Mouse (Mus musculus): Measurements from ENCODE around the gene Mtmr12. TPM values are rescaled to one million over a fixed set of nuclear protein-coding genes. Genes with fewer than 3 reads are reported as not detected.
A peak's percentile ranks its signal among the peaks of the same experiment; 100 is the strongest.

Mtmr12 gene
- total and polyA plus RNA-seq, 3 experiments: 7.4 to 9.2 (median 8.8) TPM

- H3K27me3 ChIP-seq (ENCODE audit: control insufficient read depth, insufficient read depth, low read length): no peaks in the 10 kb centered on the region
- 0 out of 2 replicates have a peak, but pooled peaks cover 1% of the 10 kb centered on the region for H3K4me1 ChIP-seq (ENCODE audit: control insufficient read depth, insufficient read depth, low read length)
- peaks cover 1% of the 10 kb centered on the region; the same call in 1 of the 2 replicates for H3K36me3 ChIP-seq (ENCODE audit: control insufficient read depth, insufficient read depth, low read length)
- H3K4me3 ChIP-seq: no peak overlapping the region
- TF ChIP-seq POLR2A (IDR thresholded peaks at IDR 0.05; ENCODE audit: insufficient read depth, low read depth, low read length) (no peak), CTCF (IDR thresholded peaks at IDR 0.05) (no peak), EP300 (IDR thresholded peaks at IDR 0.05; ENCODE audit: insufficient read depth, low read depth, low read length) (no peak)
- no peak overlapping the region for H3K27ac ChIP-seq
- intact Hi-C loops (cut with DNase I): no loop called here
- H3K9ac ChIP-seq (ENCODE audit: low read depth, low read length): no peak overlapping the region
- WGBS: 59% methylated on average over 8 of the region's 8 CpGs
- no peak for DNase-seq
- H3K79me2 ChIP-seq (replicated peaks; ENCODE audit: control insufficient read depth, insufficient read depth, low read length): peaks cover 5% of the 10 kb centered on the region
These were observed 113.6 kb downstream of the Mtmr12 start for GRCm38 (mm10) chr15:12318451-12318850.

- no peak for DNase-seq
- TF ChIP-seq EP300 (IDR thresholded peaks at IDR 0.05; ENCODE audit: insufficient read depth, low read depth, low read length) (no peak), POLR2A (IDR thresholded peaks at IDR 0.05; ENCODE audit: insufficient read depth, low read depth, low read length) (no peak), CTCF (IDR thresholded peaks at IDR 0.05) (no peak)
- Histone ChIP-seq H3K4me1 (ENCODE audit: control insufficient read depth, insufficient read depth, low read length) (peaks cover 6% of the 10 kb centered on the region), H3K27me3 (ENCODE audit: control insufficient read depth, insufficient read depth, low read length) (no peaks in the 10 kb centered on the region), H3K4me3 (no peak overlapping the region), H3K36me3 (ENCODE audit: control insufficient read depth, insufficient read depth, low read length) (peaks cover 7% of the 10 kb centered on the region), H3K27ac (no peak overlapping the region), H3K9ac (ENCODE audit: low read depth, low read length) (no peak overlapping the region), H3K79me2 (replicated peaks; ENCODE audit: control insufficient read depth, insufficient read depth, low read length) (peaks cover 5% of the 10 kb centered on the region)
- WGBS: 58% methylated on average over 5 of the region's 5 CpGs
- intact Hi-C loops (cut with DNase I): loop anchor here (5.0 kb wide), 1 partner anchor 123 kb away; no protein-coding TSS in a partner anchor
These were observed 115.1 kb downstream of the Mtmr12 start for GRCm38 (mm10) chr15:12319889-12320288.

- intact Hi-C loops (cut with DNase I): loop anchor here (5.0 kb wide), 1 partner anchor 123 kb away; no protein-coding TSS in a partner anchor
- WGBS: 5% methylated on average over 22 of the region's 22 CpGs
- H3K36me3 ChIP-seq (ENCODE audit: control insufficient read depth, insufficient read depth, low read length): peaks cover 8% of the 10 kb centered on the region
- H3K27ac ChIP-seq: peak overlapping the region; percentile 99
- TF ChIP-seq EP300 (IDR thresholded peaks at IDR 0.05; ENCODE audit: insufficient read depth, low read depth, low read length) (no peak), POLR2A (IDR thresholded peaks at IDR 0.05; ENCODE audit: insufficient read depth, low read depth, low read length) (no peak), CTCF (IDR thresholded peaks at IDR 0.05) (no peak)
- DNase-seq: no peak
- peak overlapping the region; percentile 72 for H3K9ac ChIP-seq (ENCODE audit: low read depth, low read length)
- H3K79me2 ChIP-seq (replicated peaks; ENCODE audit: control insufficient read depth, insufficient read depth, low read length): peaks cover 5% of the 10 kb centered on the region
- no peaks in the 10 kb centered on the region for H3K27me3 ChIP-seq (ENCODE audit: control insufficient read depth, insufficient read depth, low read length)
- peaks cover 6% of the 10 kb centered on the region for H3K4me1 ChIP-seq (ENCODE audit: control insufficient read depth, insufficient read depth, low read length)
- H3K4me3 ChIP-seq: peak overlapping the region; percentile 96
These were observed 115.7 kb downstream of the Mtmr12 start for GRCm38 (mm10) chr15:12320441-12321090.

- Histone ChIP-seq H3K27me3 (ENCODE audit: control insufficient read depth, insufficient read depth, low read length) (no peaks in the 10 kb centered on the region), H3K4me3 (peak within 1 kb of the TSS; percentile 96), H3K79me2 (replicated peaks; ENCODE audit: control insufficient read depth, insufficient read depth, low read length) (peaks cover 10% of the 10 kb centered on the region), H3K27ac (peak within 1 kb of the TSS; percentile 99), H3K36me3 (ENCODE audit: control insufficient read depth, insufficient read depth, low read length) (peaks cover 14% of the 10 kb centered on the region), H3K9ac (ENCODE audit: low read depth, low read length) (peak within 1 kb of the TSS; percentile 100), H3K4me1 (ENCODE audit: control insufficient read depth, insufficient read depth, low read length) (peaks cover 10% of the 10 kb centered on the region)
- TF ChIP-seq POLR2A (IDR thresholded peaks at IDR 0.05; ENCODE audit: insufficient read depth, low read depth, low read length) (peak; percentile 81), CTCF (IDR thresholded peaks at IDR 0.05) (no peak), EP300 (IDR thresholded peaks at IDR 0.05; ENCODE audit: insufficient read depth, low read depth, low read length) (no peak)
- intact Hi-C loops (cut with DNase I): loop anchor here (5.0 kb wide), 1 partner anchor 124 kb away; no protein-coding TSS in a partner anchor
- peak; percentile 97 for DNase-seq
- WGBS: under 1% methylated on average over 73 of the region's 74 CpGs
These were observed 116.4 kb downstream of the Mtmr12 start, which contains the start of gene Golph3 for GRCm38 (mm10) chr15:12321091-12321787. TSS of gene Golph3 (plus strand) at chr15:12321450.

- intact Hi-C loops (cut with DNase I): loop anchor here (5.0 kb wide), 1 partner anchor 125 kb away; no protein-coding TSS in a partner anchor
- Histone ChIP-seq H3K36me3 (ENCODE audit: control insufficient read depth, insufficient read depth, low read length) (peaks cover 18% of the 10 kb centered on the region), H3K27ac (peak within 1 kb of the TSS; percentile 99), H3K4me3 (peak within 1 kb of the TSS; percentile 96), H3K4me1 (ENCODE audit: control insufficient read depth, insufficient read depth, low read length) (peaks cover 11% of the 10 kb centered on the region), H3K9ac (ENCODE audit: low read depth, low read length) (peak within 1 kb of the TSS; percentile 100), H3K27me3 (ENCODE audit: control insufficient read depth, insufficient read depth, low read length) (no peaks in the 10 kb centered on the region), H3K79me2 (replicated peaks; ENCODE audit: control insufficient read depth, insufficient read depth, low read length) (peaks cover 10% of the 10 kb centered on the region)
- peak; percentile 61 to 73 for DNase-seq
- no peak for TF ChIP-seq EP300 (IDR thresholded peaks at IDR 0.05; ENCODE audit: insufficient read depth, low read depth, low read length)
- no peak for TF ChIP-seq POLR2A (IDR thresholded peaks at IDR 0.05; ENCODE audit: insufficient read depth, low read depth, low read length)
- no peak for TF ChIP-seq CTCF (IDR thresholded peaks at IDR 0.05)
- under 1% methylated on average over 69 of the region's 70 CpGs for WGBS
These were observed 117.2 kb downstream of the Mtmr12 start, which contains the start of gene 1810049J17Rik for GRCm38 (mm10) chr15:12321788-12322621. TSS of gene 1810049J17Rik (minus strand) at chr15:12321899.
